Mouse (Mus musculus) brain, embryonic 14.5 days (tissue): ENCODE measurements around the gene Tprgl.

Experiments
- CTCF ChIP-seq: fragments of 200-500 bp; IDR thresholded peaks from 2 replicates; pipeline ENCODE4 v1.5.1; 2012; ENCODE audit warnings: inconsistent platforms, mild to moderate bottlenecking, moderate library complexity, borderline replicate concordance; ENCODE audit not compliant: insufficient read depth, insufficient read length; ENCODE audit errors: extremely low read depth
- POLR2A ChIP-seq: fragments of 200-500 bp; IDR thresholded peaks from 2 replicates; pipeline ENCODE4 v1.6.1; 2012; ENCODE audit warnings: mild to moderate bottlenecking, inconsistent platforms, borderline replicate concordance; ENCODE audit not compliant: poor library complexity, insufficient read depth, insufficient read length, severe bottlenecking; ENCODE audit errors: extremely low read depth

DNA sequence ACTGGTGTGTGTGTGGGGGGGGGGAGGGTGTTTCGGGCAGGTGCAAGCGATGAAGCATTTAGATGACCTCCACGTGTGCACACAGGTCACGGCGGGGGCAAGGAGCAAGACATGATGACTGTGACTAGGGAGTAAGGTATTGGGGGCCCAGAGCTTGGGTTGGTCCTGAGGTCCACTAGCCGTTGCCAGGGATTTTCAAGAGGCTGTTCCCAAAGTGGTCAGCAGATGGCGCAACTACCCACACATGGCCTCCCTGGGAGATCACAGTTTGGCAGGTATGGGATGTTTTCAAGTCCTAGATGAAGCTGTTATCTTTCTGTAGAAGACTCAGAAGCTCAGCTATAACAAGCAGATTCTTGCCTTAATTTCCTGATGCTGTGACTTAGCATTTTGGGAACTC, 2.8 kb upstream of the Tprgl start:
- TF ChIP-seq CTCF = peak; percentile 94
- no peak for TF ChIP-seq POLR2A
